Mouse (Mus musculus) kidney, embryonic 14.5 days (tissue): ENCODE measurements at regions not wholly inside any gene's neighbourhood (a gene's known extent, or its start where the extent isn't known, plus 50 kb on each side); places are given as distances from the start of the nearest gene placed in this dataset.
A peak's percentile ranks its signal among the peaks of the same experiment; 100 is the strongest.
"Not testable (repeated sequence)": the region's sequence is repeated elsewhere in the genome, so short reads cannot be mapped to it uniquely, and the experiment has no call there.

Experiments
- ATAC-seq: fragments of 200-750 bp; cut with Nextera tagmentation; 2 replicates; pipeline ENCODE4 v1.8.0; 2017; ENCODE audit warnings: moderate number of reproducible peaks, mild to moderate bottlenecking, moderate TSS enrichment, moderate library complexity; ENCODE audit not compliant: low FRiP score, low TSS enrichment
- H3K27ac ChIP-seq: fragments of 300-500 bp; sonication (generic); 2 replicates; pipeline ENCODE4 v1.5.1; 2014; ENCODE audit warnings: low read depth, mild to moderate bottlenecking, low read length, moderate library complexity, mixed read lengths
- H3K27me3 ChIP-seq: fragments of 300-500 bp; sonication (generic); 2 replicates; pipeline ENCODE4 v1.6.1; 2014; ENCODE audit warnings: mild to moderate bottlenecking, low read length; ENCODE audit not compliant: control insufficient read depth, insufficient read depth
- H3K36me3 ChIP-seq: fragments of 300-500 bp; sonication (generic); 2 replicates; pipeline ENCODE4 v1.6.1; 2014; ENCODE audit warnings: low read length, mixed read lengths; ENCODE audit not compliant: control insufficient read depth, insufficient read depth
- H3K4me1 ChIP-seq: fragments of 300-500 bp; sonication (generic); 2 replicates; pipeline ENCODE4 v1.6.1; 2014; ENCODE audit warnings: low read length, mixed read lengths; ENCODE audit not compliant: control insufficient read depth, insufficient read depth
- H3K4me2 ChIP-seq: fragments of 300-500 bp; sonication (generic); replicated peaks from 2 replicates; pipeline ENCODE4 v1.6.1; 2014; ENCODE audit warnings: low read depth, mild to moderate bottlenecking, low read length
- H3K4me3 ChIP-seq: fragments of 300-500 bp; sonication (generic); 2 replicates; pipeline ENCODE4 v1.5.1; 2014; ENCODE audit warnings: mild to moderate bottlenecking, low read length
- H3K9ac ChIP-seq: fragments of 300-500 bp; sonication (generic); 2 replicates; pipeline ENCODE4 v1.6.1; 2014; ENCODE audit warnings: low read depth, mild to moderate bottlenecking, low read length, moderate library complexity
- H3K9me3 ChIP-seq: fragments of 300-500 bp; sonication (generic); 2 replicates; pipeline ENCODE4 v1.6.1; 2016; ENCODE audit warnings: low read length; ENCODE audit not compliant: control insufficient read depth
- WGBS: fragments of 180-500 bp; shearing (Covaris S2); extraction: QIAGEN DNeasy Blood & Tissue Kit; methylation state at CpG from one replicate; pipeline ENCODE4 v1.1.7; 2014; 5-methylcytosine and 5-hydroxymethylcytosine counted together

GRCm38 (mm10) chr6:146019699-146020098 lies 88.3 kb downstream of the Sspn start:
- not testable (repeated sequence) for H3K4me2 ChIP-seq, H3K9me3 ChIP-seq, H3K9ac ChIP-seq, H3K4me1 ChIP-seq, H3K27me3 ChIP-seq, H3K4me3 ChIP-seq, H3K27ac ChIP-seq, H3K36me3 ChIP-seq
- peak; percentile 60; the same call in 1 of the 2 replicates for ATAC-seq
- WGBS, result 64% methylated on average over 1 of the region's 1 CpGs
